Mouse (Mus musculus): ENCODE measurements around the gene Erbb3. TPM values are rescaled to one million over a fixed set of nuclear protein-coding genes. Genes with fewer than 3 reads are reported as not detected.
A peak's percentile ranks its signal among the peaks of the same experiment; 100 is the strongest.

Erbb3 gene
- polyA plus RNA-seq, 1 experiment, result 24.9 TPM

DNA sequence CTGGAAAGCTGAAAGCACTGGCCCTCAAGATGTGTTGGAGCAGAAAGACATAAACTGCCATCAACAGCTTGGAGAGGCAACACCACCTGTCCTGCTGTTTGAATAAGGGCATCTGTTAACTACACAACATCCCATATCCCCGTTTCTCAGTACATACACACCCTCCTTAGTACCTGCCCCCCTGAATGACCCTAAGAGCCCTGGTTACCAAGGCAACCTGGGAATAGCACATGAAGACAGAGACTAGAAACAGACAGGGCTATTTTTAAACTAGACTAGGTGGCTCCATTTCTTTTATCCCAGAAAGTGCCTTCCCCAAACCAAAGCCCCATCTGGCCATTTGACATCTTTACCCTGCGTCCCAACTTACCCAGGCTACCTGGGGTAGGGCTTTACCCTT is 46.4 kb downstream of the Erbb3 start:
- Histone ChIP-seq H3K4me3 (replicated peaks; ENCODE audit: extremely low read depth, low read depth, low read length) (no peak overlapping the region), H3K4me1 (ENCODE audit: control insufficient read depth, insufficient read depth, low read length) (peaks cover 2% of the 10 kb centered on the region)
- TF ChIP-seq POLR2A (IDR thresholded peaks at IDR 0.05; ENCODE audit: borderline replicate concordance, extremely low read depth, low read depth, low read length) (no peak), CTCF (IDR thresholded peaks at IDR 0.05; ENCODE audit: insufficient read depth, low read length) (no peak)
- 64% methylated on average over 2 of the region's 2 CpGs for WGBS
- no peak for DNase-seq

DNA sequence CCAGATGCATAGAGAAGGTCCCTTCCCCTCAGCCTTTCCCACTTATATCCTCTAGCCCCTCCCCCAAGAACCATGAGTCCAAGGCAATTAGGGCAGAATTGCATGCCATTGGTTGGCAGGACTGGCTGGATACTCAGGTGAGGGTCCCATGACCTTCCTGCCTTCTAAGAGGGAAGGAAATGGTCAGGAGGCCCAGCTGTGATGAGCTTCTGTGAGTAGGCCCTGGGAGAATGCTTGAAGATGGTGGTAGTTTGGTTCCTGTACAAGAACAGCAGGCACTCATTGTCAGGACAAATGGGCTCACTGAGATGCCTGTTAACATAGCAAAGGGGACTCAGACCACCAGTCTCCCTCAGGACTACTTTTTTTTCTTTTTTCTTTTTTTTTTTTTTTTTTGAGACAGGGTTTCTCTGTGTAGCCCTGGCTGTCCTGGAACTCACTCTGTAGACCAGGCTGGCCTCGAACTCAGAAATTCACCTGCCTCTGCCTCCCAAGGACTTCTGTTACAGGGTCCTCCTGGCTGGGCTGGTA is 51.0 kb downstream of the Erbb3 start:
- 93% methylated on average over 1 of the region's 1 CpGs for WGBS
- TF ChIP-seq POLR2A (IDR thresholded peaks at IDR 0.05; ENCODE audit: borderline replicate concordance, extremely low read depth, low read depth, low read length) (no peak), CTCF (IDR thresholded peaks at IDR 0.05; ENCODE audit: insufficient read depth, low read length) (no peak)
- H3K4me3 ChIP-seq (replicated peaks; ENCODE audit: extremely low read depth, low read depth, low read length), result no peak overlapping the region

DNA sequence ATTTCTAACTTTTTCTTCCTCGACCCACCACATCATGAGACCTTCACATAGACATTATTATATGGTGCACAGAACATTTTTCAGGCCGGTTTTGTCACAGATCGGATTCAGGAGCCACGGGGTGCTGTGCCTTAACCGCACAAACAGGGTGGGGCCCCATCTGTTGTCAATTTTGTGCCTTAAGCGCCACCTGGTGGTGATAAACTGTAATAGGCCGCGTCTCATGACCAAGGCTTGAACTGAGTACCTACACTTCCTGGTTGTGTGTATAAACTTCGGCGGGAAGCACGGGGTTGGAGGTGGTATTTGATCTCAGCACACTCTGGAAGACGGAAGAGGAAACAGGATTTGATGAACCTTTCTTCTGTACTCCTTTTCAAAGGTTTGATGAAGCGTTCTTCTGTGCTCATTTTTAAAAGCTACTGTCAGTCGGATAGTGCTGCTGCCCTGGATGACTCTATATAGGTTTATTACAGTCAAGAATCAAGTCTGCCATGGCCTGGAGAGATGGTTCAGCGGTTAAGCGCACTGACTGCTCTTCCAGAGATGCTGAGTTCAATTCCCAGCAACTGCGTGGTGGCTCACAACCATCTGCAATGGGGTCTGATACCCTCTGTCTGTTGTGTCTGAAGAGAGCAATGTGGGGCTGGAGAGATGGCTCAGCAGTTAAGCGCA is 53.0 kb downstream of the Erbb3 start:
- TF ChIP-seq POLR2A (IDR thresholded peaks at IDR 0.05; ENCODE audit: borderline replicate concordance, extremely low read depth, low read depth, low read length) (no peak), CTCF (IDR thresholded peaks at IDR 0.05; ENCODE audit: insufficient read depth, low read length) (peak; percentile 71)
- 12% methylated on average over 18 of the region's 18 CpGs for WGBS
- peaks cover 6% of the 10 kb centered on the region for H3K4me1 ChIP-seq (ENCODE audit: control insufficient read depth, insufficient read depth, low read length)
- H3K4me3 ChIP-seq (replicated peaks; ENCODE audit: extremely low read depth, low read depth, low read length), result no peak overlapping the region
- peak; percentile 87 for DNase-seq

More for the DNA sequence above, 51.0 kb downstream of the Erbb3 start:
- peaks cover 6% of the 10 kb centered on the region for H3K4me1 ChIP-seq (ENCODE audit: control insufficient read depth, insufficient read depth, low read length)
- no peak for DNase-seq

DNA sequence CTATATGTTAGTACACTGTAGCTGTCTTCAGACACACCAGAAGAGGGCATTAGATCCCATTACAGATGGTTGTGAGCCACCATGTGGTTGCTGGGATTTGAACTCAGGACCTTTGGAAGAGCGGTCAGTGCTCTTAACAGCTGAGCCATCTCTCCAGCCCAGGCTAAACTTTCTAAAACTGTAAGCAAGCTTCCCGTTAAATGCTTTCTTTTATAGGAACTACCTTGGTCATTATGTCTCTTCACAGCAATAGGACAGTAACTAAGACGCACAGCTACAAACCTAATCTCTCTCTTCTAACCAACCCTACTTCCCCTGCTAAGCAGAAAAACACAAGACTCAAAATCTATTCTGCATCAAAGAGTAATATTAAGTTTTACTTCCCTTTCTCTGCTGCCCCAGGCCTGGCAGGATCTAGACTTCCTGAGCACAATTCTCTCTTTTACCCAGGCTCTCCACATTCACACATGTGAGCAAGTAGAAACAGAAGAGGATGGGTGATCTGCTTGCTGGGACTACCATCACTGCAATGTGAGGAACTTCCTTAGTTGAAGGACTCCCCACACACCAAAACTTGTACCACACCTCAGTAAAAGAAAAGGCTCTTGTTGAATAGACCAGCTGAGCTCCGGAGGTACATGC is 53.7 kb downstream of the Erbb3 start:
- TF ChIP-seq CTCF (IDR thresholded peaks at IDR 0.05; ENCODE audit: insufficient read depth, low read length), result no peak
- no peak for TF ChIP-seq POLR2A (IDR thresholded peaks at IDR 0.05; ENCODE audit: borderline replicate concordance, extremely low read depth, low read depth, low read length)
- Histone ChIP-seq H3K4me1 (ENCODE audit: control insufficient read depth, insufficient read depth, low read length) (peaks cover 6% of the 10 kb centered on the region), H3K4me3 (replicated peaks; ENCODE audit: extremely low read depth, low read depth, low read length) (no peak overlapping the region)
- WGBS, result 67% methylated on average over 4 of the region's 4 CpGs
- DNase-seq, result no peak

DNA sequence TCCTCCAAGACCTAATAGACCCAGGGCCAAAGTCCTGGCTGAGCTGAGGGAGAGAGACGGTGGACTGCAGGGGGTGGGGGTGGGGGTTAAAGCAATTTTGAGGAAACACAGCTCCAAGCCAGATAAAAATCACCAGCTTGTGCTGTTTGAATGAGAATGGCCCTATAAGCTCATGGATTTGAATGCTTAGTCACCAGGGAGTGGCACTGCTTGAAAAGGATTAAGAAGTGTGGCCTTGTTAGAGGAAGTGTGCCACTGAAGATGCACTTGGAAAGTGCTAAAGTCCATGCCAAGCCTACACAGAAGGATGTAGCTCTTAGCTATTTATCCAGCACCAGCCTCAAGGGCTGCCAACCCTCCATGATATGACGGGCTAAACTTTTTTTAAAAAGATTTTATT is 54.2 kb downstream of the Erbb3 start:
- peaks cover 6% of the 10 kb centered on the region for H3K4me1 ChIP-seq (ENCODE audit: control insufficient read depth, insufficient read depth, low read length)
- DNase-seq, result no peak
- 86% methylated on average over 2 of the region's 2 CpGs for WGBS

DNA sequence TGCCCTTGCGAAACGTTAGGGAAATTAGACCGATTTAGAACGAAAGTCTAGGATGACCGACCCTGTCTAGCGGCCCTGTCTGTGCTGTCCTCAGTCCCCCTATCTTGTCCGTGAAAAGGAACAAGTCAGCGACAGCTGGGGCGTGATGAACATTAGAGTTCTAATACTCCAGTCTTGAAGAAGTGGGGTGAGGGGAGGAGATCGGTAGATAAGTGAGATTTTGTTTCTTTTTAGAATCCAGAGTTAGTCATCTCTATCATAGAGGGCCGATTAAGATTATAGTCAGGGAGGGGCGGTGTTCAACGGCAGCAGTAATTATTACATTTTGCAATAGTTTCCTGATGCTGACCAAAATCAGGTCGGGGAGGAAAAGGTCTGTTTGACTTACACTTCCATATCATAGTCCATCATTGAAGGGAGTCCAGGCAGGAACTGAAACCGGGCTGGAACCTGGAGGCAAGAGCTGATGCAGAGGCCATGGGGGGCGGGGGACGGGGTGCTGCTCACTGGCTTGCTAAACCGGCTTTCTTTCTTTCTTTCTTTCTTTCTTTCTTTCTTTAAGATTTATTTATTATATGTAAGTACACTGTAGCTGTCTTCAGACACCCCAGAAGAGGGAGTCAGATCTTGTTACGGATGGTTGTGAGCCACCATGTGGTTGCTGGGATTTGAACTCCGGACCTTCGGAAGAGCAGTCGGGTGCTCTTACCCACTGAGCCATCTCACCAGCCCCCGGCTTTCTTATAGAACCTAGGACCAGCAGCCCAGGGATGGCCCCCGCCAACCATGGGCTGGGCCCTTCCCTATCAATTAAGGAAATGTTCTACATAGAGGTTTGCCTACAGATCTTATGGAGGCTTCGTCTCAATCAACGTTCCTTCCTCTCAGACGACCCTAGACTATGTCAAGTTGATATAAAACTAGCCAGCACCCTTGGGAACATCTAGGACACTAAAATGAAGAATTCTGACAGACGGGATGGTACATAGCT is 62.8 kb downstream of the Erbb3 start:
- WGBS, result 24% methylated on average over 28 of the region's 28 CpGs
- no peak for DNase-seq
- no peak for TF ChIP-seq POLR2A (IDR thresholded peaks at IDR 0.05; ENCODE audit: borderline replicate concordance, extremely low read depth, low read depth, low read length)
- no peak for TF ChIP-seq CTCF (IDR thresholded peaks at IDR 0.05; ENCODE audit: insufficient read depth, low read length)
- H3K4me1 ChIP-seq (ENCODE audit: control insufficient read depth, insufficient read depth, low read length), result peaks cover 4% of the 10 kb centered on the region; the same call in 1 of the 2 replicates
- H3K4me3 ChIP-seq (replicated peaks; ENCODE audit: extremely low read depth, low read depth, low read length), result peak overlapping the region; percentile 64

More for the DNA sequence above, 54.2 kb downstream of the Erbb3 start:
- H3K4me3 ChIP-seq (replicated peaks; ENCODE audit: extremely low read depth, low read depth, low read length), result no peak overlapping the region
- TF ChIP-seq POLR2A (IDR thresholded peaks at IDR 0.05; ENCODE audit: borderline replicate concordance, extremely low read depth, low read depth, low read length) (no peak), CTCF (IDR thresholded peaks at IDR 0.05; ENCODE audit: insufficient read depth, low read length) (no peak)

DNA sequence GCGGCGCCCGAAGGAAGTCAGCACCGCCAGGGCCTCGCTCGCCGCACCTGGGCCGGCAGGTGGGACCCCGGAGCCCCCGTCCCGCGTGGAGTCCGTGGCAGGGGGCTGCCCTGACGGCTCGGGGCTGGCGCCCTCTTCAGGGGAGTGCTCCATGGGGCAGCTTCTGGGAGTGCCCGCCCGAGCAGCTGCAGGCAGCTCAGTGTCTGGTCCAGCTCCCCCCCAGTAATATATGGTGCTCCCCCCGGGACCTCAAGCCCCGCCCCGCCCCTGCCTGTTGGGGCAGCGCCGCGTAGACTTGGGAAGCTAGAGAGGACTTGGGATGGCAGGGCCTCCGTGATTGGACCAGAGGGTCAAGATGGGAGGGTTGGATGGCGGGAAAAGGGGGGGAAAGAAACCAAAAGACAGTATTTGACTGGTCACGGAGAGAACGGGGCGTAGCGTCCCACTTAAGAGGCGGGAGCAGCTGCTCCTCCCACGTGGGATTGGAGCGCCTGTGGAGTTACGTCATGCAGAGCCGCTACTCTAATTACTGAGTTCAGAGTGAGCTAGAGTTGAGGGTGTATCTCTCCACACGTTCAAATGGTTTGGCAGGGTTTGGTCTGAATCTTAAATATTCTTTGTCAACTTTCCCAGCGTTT is 63.7 kb downstream of the Erbb3 start, which contains the start of gene Esyt1:
Gene Esyt1, minus strand, starts transcription at position 201 of the 638 bp plus-strand sequence.
- WGBS, result under 1% methylated on average over 37 of the region's 37 CpGs
- H3K4me3 ChIP-seq (replicated peaks; ENCODE audit: extremely low read depth, low read depth, low read length), result peak within 1 kb of the TSS; percentile 79
- peak; percentile 89 for DNase-seq
- peaks cover 4% of the 10 kb centered on the region; the same call in 1 of the 2 replicates for H3K4me1 ChIP-seq (ENCODE audit: control insufficient read depth, insufficient read depth, low read length)
- peak; percentile 82; the same call in 1 of the 2 replicates for TF ChIP-seq POLR2A (IDR thresholded peaks at IDR 0.05; ENCODE audit: borderline replicate concordance, extremely low read depth, low read depth, low read length)
- TF ChIP-seq CTCF (IDR thresholded peaks at IDR 0.05; ENCODE audit: insufficient read depth, low read length), result no peak

DNA sequence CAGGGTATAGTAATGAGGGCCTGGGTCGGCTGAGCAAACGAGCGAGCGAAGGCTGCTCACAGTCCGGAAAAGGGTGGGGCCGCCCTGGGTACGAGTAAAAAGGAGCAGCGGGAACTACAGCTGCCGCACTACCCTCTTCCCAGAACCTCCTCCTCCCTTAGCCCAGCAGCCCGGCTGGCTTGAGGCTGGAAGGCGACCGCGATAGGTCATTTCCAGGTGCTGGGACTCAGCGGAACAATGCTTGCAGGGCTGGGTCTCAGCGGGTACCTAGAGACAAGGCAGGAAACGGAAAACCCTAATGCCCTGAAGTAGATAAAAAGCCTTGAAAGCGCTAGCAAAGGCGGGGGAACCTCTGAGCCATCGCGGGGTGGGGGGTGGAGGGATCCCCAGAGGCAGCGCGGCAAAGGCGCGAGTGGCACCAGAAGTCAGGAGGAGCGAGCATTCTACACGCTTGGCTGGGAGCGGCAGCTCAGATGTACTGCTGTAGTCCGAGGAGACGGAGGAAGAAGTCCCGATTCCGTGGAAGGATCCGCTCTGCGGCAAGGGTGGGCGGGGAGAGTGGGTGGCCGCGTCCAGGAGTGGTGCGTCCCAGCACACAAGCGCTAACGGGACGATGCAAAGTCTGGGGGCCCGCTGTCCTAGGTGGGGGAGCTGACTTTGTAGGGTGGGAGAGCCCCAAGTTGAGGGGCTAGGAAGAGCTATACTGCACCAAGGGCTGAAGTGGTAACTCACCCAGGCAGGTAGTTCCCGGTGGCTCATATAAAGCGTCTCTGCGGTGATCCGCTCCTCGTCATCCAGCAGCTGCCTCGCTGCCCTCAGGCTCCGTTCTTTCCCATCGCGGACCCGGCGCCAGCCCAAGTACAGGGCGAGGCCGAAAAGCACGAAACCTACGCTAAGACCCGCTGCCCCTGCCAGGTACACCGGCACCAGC is 64.5 kb downstream of the Erbb3 start:
- peak; percentile 59 for DNase-seq
- peaks cover 4% of the 10 kb centered on the region; the same call in 1 of the 2 replicates for H3K4me1 ChIP-seq (ENCODE audit: control insufficient read depth, insufficient read depth, low read length)
- under 1% methylated on average over 58 of the region's 58 CpGs for WGBS
- H3K4me3 ChIP-seq (replicated peaks; ENCODE audit: extremely low read depth, low read depth, low read length), result peak overlapping the region; percentile 79
- TF ChIP-seq POLR2A (IDR thresholded peaks at IDR 0.05; ENCODE audit: borderline replicate concordance, extremely low read depth, low read depth, low read length) (peak; percentile 37), CTCF (IDR thresholded peaks at IDR 0.05; ENCODE audit: insufficient read depth, low read length) (no peak)

All from lung, adult 2 months (tissue).